Mouse (Mus musculus): Measurements from ENCODE around the gene Amh.
"Not testable (repeated sequence)": the region's sequence is repeated elsewhere in the genome, so short reads cannot be mapped to it uniquely, and the experiment has no call there.

Gene Amh

DNA sequence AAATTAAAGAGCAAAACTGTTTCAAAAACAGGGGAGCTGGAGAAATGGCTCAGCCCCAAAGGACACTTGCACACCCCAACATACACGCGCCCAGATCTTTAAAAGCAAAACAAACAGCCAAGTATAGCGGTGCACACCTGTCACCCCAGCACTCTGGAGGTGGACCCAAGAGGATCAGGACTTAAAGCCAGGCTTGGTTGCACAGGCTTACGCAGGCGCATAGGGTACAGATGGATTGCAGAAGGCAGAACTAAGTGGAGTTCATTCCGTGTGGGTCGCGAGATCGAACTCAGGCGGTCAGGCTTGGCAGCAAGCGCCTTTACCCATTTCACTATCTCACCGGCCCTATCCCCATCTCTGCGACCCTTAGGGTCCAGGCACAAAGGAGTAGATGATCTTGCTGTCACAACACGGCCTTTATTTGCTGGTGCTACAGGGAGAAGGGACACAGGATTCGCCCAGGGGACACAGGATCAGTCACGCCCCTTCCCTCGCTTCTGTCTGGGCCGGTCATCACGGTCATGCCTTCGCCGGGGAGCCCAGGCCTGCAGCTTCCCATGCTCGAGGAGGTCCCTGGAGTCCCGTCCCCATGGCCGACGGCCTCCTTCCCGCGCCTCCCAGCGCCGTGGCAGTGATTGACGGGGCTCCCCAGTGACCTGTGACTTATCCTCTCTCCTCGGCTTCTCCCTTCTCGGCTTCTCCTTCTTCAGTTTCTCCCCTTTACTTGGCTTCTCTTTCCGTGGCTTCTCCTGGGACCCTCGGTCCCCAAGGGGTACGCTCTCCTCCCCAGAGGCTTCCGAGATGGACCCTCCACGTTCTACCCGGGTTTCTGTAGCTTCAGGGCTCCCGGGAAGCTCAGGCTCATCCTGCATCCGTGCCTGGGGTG lies 3.3 kb downstream of the Amh start:
- DNase-seq (ENCODE audit: low spot score), result no peak

DNA sequence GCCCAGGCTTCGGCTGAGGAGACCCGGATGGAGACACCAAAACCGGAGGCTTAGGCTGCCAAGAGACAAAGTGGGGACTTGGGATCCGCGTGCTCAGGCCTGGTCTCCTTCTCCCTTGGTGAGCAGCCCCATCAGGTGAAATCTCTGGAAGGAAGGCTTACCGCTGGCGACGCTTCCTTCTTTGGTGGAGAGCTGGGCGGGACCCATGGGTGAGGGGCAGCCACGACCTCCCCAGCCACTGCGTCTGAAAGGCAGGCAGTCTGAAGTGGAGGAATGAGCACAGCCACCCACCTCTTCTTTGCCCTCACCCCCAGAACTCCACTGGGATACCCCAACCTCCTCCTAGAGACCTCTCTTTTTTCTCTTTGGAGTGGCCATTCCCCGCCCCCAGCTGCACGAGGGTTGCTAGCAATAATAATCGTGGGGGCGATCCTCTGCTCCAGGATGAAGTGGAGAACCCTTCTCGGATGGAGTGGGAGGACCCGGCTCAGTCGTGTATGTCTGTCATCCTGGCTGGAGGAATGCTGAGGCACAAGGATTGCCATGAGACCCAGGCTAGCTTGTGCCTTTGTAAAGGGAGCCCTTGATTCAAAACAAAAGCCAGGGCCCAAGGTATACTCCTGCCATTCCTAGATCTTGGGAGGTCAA lies 4.1 kb downstream of the Amh start:
- DNase-seq (ENCODE audit: low spot score), result no peak

DNA sequence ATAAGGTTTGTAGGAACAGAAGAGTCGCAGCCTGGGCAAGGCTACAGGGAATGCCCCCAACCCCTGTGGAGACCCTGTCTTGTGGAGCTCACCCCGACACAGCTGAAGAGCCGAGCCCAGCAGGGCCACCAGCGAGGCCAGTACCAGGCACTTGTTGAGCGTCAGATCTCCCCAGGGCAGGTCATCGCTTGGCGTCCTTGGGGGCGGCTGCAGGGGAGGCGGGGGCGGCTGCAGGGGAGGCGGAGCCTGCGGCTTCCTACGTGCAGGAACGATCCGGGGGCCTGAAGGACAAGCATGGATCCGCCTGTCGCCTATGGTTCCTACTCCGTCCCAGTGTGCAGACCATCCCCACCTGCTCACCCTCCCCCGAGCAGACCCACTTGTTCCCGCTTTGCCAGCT lies 5.0 kb downstream of the Amh start:
- DNase-seq (ENCODE audit: low spot score), result no peak

DNA sequence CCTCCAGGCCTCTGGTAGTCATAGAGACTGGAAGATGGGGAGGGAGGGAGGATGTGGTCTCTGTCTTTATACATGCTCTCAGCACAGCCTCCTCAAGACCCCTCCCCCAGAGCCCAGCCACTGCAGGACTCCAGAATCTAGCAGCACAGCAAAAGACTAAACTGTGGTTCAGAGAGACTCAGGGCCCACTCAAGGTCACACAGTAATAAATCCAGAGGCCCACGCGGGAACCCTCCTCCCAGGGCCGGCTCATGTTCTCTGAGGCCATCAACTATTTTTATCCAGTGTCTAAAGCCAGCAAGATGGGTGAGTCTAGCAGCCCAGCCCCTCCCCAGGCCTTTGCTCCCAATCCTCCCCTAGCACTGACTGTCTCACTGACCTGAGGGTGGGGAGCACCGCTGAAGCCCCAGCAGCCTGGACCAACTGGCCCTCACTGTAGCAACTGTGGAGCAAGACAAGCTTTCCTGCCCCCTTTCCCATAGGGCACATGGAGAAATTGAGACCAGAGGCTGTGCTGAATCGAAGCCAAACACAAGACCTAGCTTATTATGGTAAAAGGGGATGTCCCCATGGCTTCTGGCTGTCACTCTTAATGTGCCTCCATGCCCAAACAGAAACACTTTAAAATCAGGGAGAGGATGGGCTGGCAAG lies 7.5 kb downstream of the Amh start:
- no peak for DNase-seq (ENCODE audit: low spot score)

DNA sequence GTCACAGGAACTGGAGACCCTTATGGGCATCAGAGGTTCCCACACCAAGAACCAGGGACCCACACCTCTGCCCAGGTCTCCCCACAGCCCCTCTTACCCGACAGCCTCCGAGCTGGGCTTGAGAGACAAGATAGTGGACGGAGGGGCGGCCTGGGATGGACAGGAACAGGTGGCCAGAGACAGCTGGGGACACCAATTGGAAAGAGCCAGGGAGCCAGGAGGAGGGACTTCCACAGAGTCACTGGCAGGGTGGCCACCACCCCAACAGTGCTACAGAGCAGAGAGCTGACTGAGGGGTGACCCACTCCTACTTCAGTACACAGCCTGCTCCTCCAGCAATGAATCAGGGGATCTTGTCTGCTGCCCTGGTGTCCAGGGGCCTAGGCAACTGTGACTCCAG lies 8.3 kb downstream of the Amh start, which contains the start of gene Jsrp1:
Gene Jsrp1, minus strand, starts transcription at position 133 of the 400 bp plus-strand sequence.
- no peak for DNase-seq (ENCODE audit: low spot score)

DNA sequence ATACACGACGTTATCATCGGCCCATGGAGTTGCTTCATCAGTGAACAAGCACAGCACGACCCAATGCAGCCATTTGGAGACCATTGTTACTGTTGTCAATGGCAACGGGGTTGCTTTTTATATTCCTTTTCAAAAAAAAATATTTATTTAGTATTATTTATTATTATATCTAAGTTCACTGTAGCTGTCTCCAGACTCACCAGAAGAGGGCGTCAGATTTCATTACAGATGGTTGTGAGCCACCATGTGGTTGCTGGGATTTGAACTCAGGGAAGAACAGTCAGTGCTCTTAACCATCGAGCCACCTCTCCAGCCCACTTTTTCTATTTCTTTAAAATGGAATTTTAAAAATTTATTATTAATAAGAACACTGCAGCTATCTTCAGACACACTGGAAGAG lies 9.8 kb downstream of the Amh start:
- DNase-seq (ENCODE audit: low spot score), result no peak

DNA sequence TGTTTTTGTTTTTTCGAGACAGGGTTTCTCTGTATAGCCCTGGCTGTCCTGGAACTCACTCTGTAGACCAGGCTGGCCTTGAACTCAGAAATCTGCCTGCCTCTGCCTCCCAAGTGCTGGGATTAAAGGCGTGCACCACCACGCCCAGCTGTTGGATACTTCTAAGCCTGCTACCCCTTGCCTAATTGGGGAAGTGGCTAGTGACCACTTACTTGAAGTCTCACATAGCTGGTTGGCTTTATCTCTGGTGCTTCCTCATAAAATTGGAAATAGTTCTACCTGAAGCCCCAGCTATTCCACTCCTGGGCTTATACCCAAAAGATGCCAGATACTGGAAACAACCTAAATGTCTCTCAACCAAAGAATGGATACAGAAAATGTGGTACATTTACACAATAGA lies 11.3 kb downstream of the Amh start:
- DNase-seq (ENCODE audit: low spot score), result not testable (repeated sequence)

DNA sequence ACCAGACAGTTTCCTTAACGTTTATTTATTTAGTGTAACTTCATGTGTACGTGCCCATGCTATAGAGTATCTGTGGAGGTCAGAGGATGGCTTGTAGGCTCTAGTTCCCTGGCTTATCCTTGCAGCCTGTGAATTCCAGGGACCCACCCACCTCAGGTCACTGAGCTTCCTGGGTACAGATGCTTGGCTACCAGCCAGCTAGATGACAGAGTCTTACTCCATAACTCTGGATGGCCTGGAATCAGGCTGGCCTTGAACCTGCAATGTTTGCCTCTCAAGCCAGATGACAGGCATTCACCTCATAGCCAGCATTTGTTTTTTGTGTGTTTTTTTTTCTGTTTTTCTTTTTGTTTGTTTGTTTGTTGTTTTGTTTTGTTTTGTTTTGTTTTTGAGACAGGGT lies 12.1 kb downstream of the Amh start:
- no peak for DNase-seq (ENCODE audit: low spot score)

DNA sequence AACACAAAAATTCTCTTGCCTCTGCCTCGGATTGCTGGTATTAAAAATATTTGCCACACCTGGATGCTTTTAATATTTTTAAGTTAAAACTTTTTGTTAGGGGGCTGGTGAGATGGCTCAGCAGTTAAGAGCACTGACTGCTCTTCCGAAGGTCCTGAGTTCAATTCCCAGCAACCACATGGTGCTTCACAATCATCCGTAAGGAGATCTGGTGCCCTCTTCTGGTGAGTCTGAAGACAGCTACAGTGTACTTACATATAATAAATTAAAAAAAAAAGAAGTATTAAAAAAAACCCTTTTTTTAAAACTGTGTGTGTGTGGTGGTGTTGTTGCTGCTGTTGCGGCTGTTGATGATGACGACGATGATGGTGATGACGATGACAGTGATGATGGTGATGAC lies 12.9 kb downstream of the Amh start:
- not testable (repeated sequence) for DNase-seq (ENCODE audit: low spot score)

DNA sequence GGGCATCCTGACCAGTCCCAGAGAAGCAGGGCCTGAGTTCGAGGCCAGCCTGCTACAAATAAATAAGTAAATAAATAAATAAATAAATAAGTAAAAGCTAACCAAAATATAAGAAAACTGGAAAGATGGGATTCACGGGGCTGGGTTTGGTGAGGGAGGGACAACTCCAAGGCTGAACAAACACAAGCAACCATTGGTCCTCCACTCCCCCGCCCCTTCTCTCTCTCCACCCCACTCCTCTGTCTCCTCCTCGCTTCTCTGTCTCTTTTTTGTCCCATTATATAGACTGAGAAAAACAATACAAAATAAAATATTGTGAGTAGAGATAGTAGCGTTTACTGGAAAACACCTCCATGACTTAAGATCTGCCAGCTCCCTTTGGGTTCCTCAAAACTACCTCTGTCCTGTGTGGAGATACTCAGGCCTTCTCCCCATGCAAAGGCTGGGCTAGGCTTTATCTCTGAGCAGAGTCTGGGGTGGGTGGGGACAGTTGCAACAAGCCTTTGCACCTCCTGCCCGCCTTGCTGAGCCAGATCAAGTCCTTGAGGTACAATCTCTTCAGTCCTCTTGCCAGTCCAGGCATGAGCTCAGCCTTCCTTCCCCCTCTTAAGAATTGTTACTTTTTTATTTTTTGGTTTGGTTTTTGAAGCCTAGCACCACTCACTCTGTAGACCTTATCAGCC lies 13.7 kb downstream of the Amh start:
- peak; percentile 84 for DNase-seq (ENCODE audit: low spot score)

DNA sequence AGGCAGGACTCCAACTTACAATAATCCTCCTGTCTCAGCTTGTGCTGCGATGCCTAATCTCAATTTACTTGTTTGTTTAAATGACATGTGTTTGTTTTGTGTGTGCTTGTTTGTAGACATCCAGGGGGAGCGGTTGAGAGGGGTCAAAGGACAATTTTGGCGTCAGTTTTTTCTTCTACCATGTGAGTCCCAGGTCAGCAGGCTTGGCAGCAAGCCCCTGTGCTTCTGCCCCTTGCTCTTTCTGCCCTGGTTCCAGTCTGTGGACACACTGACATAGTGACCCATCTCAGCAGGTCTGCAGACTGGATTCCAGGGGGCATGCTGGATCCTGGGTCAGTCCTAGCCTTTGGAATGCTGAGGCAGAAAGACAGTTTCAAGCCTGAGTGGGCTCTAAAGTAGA lies 14.4 kb downstream of the Amh start:
- DNase-seq (ENCODE audit: low spot score), result no peak

DNA sequence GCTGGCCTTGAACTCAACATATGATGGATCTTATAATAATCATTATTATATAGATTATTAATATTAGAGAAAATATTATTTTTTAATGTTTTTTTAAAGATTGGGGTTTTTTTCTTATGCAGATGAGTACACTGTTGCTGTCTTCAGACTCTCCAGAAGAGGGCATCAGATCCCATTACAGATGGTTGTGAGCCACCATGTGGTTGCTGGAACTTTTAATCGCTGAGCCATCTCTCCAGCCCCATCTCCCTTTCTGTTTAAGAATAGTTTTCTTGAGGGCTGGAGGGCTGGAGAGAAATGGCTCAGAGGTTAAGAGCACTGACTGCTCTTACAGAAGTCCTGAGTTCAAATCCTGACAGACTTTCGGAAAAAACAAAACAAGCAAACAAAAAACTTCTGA lies 16.9 kb downstream of the Amh start:
- DNase-seq (ENCODE audit: low spot score), result no peak

DNA sequence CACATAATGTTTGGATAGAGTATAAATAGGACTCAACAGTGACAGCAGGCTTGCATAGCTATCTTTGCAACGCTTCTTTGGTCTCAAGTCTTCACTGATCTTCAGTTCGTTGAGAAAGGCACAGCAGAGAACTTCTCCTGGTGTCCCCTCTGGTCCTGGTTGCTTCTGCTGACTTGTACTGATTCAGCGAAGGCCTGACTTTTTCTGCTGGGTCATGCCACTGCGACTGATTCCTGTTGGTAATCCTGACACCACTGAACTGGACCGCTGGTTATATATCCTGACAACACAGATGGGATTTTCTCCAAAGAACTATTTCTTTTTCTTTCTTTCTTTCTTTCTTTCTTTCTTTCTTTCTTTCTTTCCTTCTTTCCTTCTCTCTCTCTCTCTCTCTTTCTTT lies 17.5 kb downstream of the Amh start:
- DNase-seq (ENCODE audit: low spot score), result no peak

DNA sequence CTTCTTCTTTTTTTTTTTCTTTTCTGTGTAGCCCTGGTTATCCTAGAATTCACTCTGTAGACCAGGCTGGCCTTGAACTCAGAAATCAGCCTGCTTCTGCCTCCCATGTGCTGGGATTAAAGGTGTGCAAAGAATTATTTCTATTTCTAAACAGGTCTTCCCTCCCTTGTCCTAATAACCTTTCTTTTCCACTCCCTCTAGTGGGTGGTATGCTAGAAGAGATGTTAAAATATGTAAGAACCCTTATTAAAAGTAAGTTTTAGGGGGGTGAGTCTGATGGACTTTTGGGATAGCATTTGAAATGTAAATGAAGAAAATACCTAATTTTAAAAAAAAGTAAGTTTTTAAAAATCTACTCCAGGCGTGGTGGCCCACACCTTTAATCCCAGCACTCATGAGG lies 18.3 kb downstream of the Amh start:
- no peak for DNase-seq (ENCODE audit: low spot score)

DNA sequence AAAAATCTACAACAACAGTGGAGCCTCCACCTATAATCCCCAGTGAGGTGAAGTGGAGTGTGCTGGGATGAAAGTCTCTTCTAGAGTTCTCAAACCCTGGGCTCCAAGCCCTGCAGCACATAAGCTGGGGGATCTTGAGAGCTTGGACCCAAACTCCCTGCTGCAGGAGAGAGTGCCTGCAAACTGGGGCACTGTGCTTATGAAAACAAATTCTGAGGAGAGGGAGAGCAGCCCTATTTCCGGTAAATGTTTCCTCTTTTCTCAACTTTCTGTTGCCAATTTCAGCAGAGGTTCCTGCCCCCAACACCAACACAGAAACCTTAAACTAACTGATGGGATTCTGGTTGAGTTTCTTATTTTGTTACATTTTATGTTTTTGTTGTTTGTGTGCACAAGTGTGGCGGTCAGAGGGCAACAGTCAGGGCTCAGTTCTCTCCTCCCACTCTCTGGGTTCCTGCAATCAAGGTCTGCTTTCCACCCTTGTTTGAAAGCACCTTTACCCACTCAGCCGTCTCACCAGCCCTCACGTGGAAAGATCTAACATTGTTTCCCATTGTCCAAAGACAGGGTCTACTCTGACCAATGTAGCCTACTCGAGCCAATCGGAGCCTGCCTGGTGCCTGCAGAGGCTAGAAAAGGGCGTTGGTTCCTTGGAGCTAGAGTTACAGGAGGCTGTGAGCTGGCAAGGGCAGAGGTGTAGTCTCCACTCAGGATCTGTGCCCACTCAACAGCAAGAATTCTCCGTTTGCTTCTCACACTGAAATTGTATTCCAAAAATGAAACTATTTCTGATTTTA lies 19.0 kb downstream of the Amh start:
- DNase-seq (ENCODE audit: low spot score), result no peak

DNA sequence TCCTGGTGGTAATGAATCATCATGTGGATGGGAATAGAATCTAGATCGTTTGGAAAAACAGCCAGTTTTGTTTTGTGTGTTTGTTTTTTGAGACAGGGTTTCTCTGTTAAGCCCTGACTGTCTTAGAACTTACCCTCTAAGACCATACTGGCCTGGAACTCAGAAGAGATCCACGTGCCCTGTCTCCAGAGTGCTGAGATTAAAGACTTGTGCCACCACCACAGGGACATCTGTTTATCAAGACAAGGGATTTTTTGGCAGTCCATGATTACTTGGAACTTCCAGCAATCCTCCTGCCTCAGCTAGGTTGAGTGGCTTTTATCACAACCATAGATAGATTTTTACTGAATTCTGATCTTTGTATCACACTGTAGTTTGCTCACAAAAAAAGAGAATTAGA lies 19.8 kb downstream of the Amh start:
- DNase-seq (ENCODE audit: low spot score), result no peak

DNA sequence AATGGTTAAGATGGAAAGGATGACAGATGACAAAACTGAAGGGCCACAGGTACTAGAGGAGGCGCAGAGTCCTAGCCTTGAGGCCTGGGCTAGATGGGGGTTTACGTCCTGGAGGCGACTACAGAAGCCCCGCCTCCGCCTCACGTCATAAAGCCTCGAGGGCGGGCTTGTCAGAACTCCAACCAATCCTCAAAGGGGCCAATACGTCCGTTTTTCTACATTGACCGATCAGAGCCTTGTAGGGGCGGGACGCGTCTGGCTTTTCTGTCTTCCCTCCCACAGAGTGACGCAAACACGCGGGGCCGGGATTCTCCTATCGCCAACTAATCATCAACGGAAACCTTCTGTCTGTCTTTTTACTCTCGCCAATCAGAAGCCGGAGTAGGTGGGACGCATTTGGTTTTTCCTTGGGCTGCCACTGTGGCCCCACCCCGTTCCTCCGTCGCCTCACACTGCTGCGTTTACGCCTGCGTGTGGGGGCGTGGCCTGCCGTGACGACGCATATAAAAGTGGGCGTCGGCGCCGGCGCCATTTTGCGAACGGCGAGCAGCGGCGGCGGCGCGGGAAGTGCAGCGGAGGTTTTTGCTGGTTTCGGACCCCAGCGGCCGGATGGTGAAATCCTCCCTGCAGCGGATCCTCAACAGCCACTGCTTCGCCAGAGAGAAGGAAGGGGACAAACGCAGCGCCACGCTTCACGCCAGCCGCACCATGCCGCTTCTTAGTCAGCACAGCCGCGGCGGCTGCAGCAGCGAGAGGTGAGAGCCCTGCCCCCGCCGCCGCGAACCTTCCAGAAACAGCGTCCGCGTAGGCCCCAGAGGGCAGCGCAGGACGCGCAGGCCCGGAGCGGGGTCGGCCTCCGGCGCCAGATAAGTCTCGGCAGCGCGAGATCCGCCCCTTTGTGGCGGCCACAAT lies 21.4 kb downstream of the Amh start, which contains the start of gene Oaz1:
Gene Oaz1, plus strand, starts transcription at position 506 of the 912 bp plus-strand sequence.
- peak; percentile 100 for DNase-seq (ENCODE audit: low spot score)

DNA sequence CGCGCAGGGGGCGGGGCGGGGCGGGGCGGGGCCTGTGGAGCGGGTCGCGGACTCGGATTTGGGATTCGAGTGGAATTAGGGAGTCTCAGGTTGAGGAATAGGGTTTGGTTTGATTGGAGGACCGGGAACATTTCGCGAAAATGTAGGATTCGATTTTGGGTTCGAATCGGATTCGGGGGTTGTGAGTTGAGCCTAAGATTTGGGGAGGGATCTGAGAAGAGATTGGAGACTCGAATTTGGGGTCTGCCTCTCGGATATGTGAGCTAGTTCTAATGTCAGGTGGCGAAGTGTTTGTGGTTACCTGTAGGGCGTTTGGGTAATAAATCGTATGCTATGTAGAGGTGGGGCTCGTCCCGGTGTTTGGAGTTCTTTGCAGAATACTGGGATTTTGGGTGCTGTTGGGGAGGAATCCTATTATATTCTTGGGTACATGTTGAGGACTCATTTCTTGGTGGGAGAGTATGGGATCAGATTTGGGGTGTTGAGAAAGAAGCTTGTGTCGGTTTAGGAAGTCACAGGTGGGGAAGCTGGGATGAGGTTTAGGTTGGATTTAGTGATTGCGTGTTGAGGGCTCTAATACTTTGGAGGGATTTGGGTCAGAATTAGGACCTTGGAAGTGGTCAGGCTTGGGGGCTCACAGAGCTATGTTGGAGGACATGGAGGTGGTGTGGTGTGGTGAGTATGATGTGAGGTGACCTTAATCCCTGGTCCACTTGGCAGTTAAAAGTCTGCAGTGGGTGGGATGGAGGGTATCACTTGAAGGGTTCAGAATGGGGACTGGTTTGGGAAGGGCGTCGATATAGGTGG lies 22.2 kb downstream of the Amh start:
- no peak for DNase-seq (ENCODE audit: low spot score)

DNA sequence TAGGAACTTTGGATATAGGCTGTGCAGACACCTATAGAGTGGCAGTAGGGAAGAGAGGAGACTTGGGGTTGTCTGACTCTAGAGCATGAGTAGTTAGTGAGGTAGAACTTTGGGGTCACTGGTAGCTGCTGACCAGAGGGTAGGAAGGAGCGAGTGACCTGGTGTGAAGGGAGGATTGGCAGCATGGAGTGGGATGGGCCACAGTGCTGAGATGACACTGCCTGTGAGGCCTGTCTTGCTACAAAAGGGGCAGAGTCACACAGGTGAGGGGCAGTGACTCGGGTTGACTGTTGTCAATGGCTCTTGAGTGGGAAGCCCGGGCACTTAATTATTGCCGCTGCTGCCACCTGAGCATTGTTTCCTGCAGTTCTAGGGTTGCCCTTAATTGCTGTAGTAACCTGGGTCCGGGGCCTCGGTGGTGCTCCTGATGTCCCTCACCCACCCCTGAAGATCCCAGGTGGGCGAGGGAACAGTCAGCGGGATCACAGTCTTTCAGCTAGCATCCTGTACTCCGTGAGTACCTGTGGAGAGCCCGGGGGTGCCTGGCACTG lies 22.9 kb downstream of the Amh start:
- DNase-seq (ENCODE audit: low spot score), result no peak

All from c-Kit-positive CD71-positive TER-119-positive erythroid progenitor cells, embryonic 14.5 days (primary cell).